In the genomic region with DNA sequence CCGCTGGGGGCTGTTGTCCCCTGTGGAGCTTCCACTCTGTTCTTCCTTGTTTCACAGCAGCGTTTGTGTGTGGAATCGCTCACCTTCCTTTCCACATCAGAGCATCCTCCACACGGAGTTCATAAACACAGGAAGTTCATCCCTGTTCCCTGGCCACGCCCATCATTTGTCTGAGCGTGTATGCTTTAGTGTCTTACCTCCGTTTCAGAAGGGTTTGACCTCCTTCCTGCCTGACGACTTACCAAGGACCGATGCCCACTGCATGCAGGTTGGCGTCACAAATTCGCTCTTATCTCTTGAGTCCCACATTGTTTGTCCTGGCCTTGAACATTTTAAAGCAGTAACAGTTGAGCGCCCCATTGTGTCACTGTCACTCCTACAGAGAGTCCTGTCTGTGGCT, we compare ENCODE assay signal across 23 mouse cellular contexts. TPM values are rescaled to one million over a fixed set of nuclear protein-coding genes. Genes with fewer than 3 reads are reported as not detected.
DNase-seq lines count a peak whose midpoint lies in the region; ATAC-seq and TF ChIP-seq lines count a peak whose summit lies in the region.
"Had no signal": no experiment of that assay in that cellular context is flagged by ENCODE, and none has a peak within 500 bp of the region (broad histone marks: within the 10 kb centered on the region; RNA-seq: fewer than 3 reads in every experiment).

No protein-coding gene starts in this region.

- peaks cover 19% of the 10 kb centered on the region for H3K4me1 ChIP-seq in lung, adult 2 months (ENCODE audit: control insufficient read depth, insufficient read depth, low read length)
- H3K4me1 ChIP-seq: hindbrain, embryonic 15.5 days had no signal

- intact Hi-C loops in gastrocnemius, adult 2 months (cut with DNase I), result no loop called here
- intact Hi-C loops in left cerebral cortex, postnatal 25 days (cut with DNase I), result no loop called here

- WGBS in lung, adult 2 months, result 49% methylated on average over 12 of the region's 12 CpGs

- peak; percentile 61 for ATAC-seq in megakaryocyte-erythroid progenitor cell, adult 5-6 weeks (replicated peaks; ENCODE audit: low FRiP score, low TSS enrichment, poor library complexity, severe bottlenecking)
- ATAC-seq: activated CD4-positive, CD25-positive, alpha-beta regulatory T cell, adult 4 months; forebrain, embryonic 14.5 days; midbrain, embryonic 13.5 days; Patski had no signal

- peak overlapping the region; percentile 17 for H3K27ac ChIP-seq in gastrocnemius, adult 2 months
- H3K27ac ChIP-seq: embryonic facial prominence, embryonic 15.5 days; heart, embryonic 15.5 days; hindbrain, embryonic 15.5 days; liver, embryonic 15.5 days; midbrain, embryonic 13.5 days; stomach, embryonic 15.5 days had no signal

- TF ChIP-seq POLR2A in lung, adult 2 months (IDR thresholded peaks at IDR 0.05; ENCODE audit: borderline replicate concordance, extremely low read depth, low read depth, low read length), result no peak

- no peak for TF ChIP-seq CTCF in gastrocnemius, adult 2 months (IDR thresholded peaks at IDR 0.05)
- TF ChIP-seq CTCF in lung, adult 2 months (IDR thresholded peaks at IDR 0.05; ENCODE audit: insufficient read depth, low read length), result no peak

- H3K4me3 ChIP-seq in gastrocnemius, adult 2 months, result no peak overlapping the region
- no peak overlapping the region for H3K4me3 ChIP-seq in lung, adult 2 months (replicated peaks; ENCODE audit: extremely low read depth, low read depth, low read length)
- H3K4me3 ChIP-seq: embryonic facial prominence, embryonic 15.5 days; heart, embryonic 15.5 days; hindbrain, embryonic 15.5 days; liver, embryonic 15.5 days; midbrain, embryonic 13.5 days; stomach, embryonic 15.5 days had no signal

- no peak for DNase-seq in gastrocnemius, adult 2 months
- DNase-seq in gastrocnemius, postnatal 4 days (ENCODE audit: low spot score in 2 of 2), result no peak
- peak; percentile 38 to 74 for DNase-seq in lung, adult 18-20 months
- DNase-seq in lung, adult 2 months, result no peak
- DNase-seq in lung, postnatal 10 days, result peak; percentile 71
- no peak for DNase-seq in left cerebral cortex, postnatal 25 days (ENCODE audit: low spot score in 2 of 2)
- no peak for DNase-seq in frontal cortex, postnatal 36 days (ENCODE audit: low spot score in 2 of 2)
- DNase-seq: adrenal gland, adult 8-10 months; cerebellum, adult 8-10 months; gastrocnemius, postnatal 25 days; kidney, postnatal 25 days; right cerebral cortex, postnatal 25 days; thymus, postnatal 25 days had no signal

RNA-seq across cellular contexts. Expression of a gene that starts 14.1 kb away (rescaled TPM):
- total RNA-seq in gastrocnemius, adult 2 months (2021), result 100 to 1,000 TPM; 142 to 174 TPM
- 100 to 1,000 TPM; 137 to 152 TPM for total RNA-seq in gastrocnemius, postnatal 4 days (2021)
- 19.3 and 19.9 TPM in 2 replicates for polyA plus RNA-seq in lung, adult 2 months (2012; rRNA removed)
- 40.2 and 46.4 TPM in 2 replicates for total RNA-seq in megakaryocyte-erythroid progenitor cell, adult 5-6 weeks (2014; fragmentation: Nextera tagmentation)
- total RNA-seq in megakaryocyte-erythroid progenitor cell, adult 5-6 weeks (2017), result 60.6 and 67.3 TPM in 2 replicates
- total RNA-seq in left cerebral cortex, postnatal 25 days (2021), result 10 to 100 TPM; 85.6 to 87.7 TPM

RNA-seq across cellular contexts. Expression of a gene that starts 14.9 kb away (rescaled TPM):
- 10 to 100 TPM; 60.2 to 61.3 TPM for total RNA-seq in gastrocnemius, adult 2 months (2021)
- 10 to 100 TPM; 29.8 to 36.8 TPM for total RNA-seq in gastrocnemius, postnatal 4 days (2021)
- 8.8 and 10.9 TPM in 2 replicates for polyA plus RNA-seq in lung, adult 2 months (2012; rRNA removed)
- 16.7 and 19.4 TPM in 2 replicates for total RNA-seq in megakaryocyte-erythroid progenitor cell, adult 5-6 weeks (2014; fragmentation: Nextera tagmentation)
- total RNA-seq in megakaryocyte-erythroid progenitor cell, adult 5-6 weeks (2017), result 15.0 and 23.5 TPM in 2 replicates
- total RNA-seq in left cerebral cortex, postnatal 25 days (2021), result 10 to 100 TPM; 51.9 to 55.4 TPM

Comparison
In these comparisons a context has a peak if more than half of its experiments do, and no peak if none do; other contexts are left out.
1. DNase-seq: peak in lung, adult 18-20 months (2 of 2) and lung, postnatal 10 days (single experiment); none in gastrocnemius, adult 2 months (single experiment), gastrocnemius, postnatal 4 days (0 of 2), lung, adult 2 months (single experiment), left cerebral cortex, postnatal 25 days (0 of 2) and frontal cortex, postnatal 36 days (0 of 2).